ENCODE assay signal across 11 mouse cellular contexts in genomic region chr2:101649114-101649671, GRCm38 (mm10). TPM values are rescaled to one million over a fixed set of nuclear protein-coding genes. Genes with fewer than 3 reads are reported as not detected.
A peak's percentile ranks its signal among the peaks of the same experiment; 100 is the strongest.
DNase-seq lines count a peak whose midpoint lies in the region; ATAC-seq and TF ChIP-seq lines count a peak whose summit lies in the region.
"Had no signal": no experiment of that assay in that cellular context is flagged by ENCODE, and none has a peak within 500 bp of the region (broad histone marks: within the 10 kb centered on the region; RNA-seq: fewer than 3 reads in every experiment).

Rag1 (minus strand) TSS chr2:101649501.
B230118H07Rik (minus strand) TSS chr2:101649532.

- H3K27ac ChIP-seq in MEL (ENCODE audit: control insufficient read depth, low read depth, low read length): no peak within 1 kb of the TSS
- peak within 1 kb of the TSS; percentile 59 for H3K27ac ChIP-seq in limb, embryonic 14.5 days (replicated peaks; ENCODE audit: low read depth, low read length)
- H3K27ac ChIP-seq in stomach, postnatal 0 days (replicated peaks): no peak within 1 kb of the TSS
- H3K27ac ChIP-seq: intestine, embryonic 15.5 days; liver, embryonic 14.5 days had no signal

- no peak for TF ChIP-seq RAD21 in MEL (IDR thresholded peaks at IDR 0.05; ENCODE audit: low read depth, low read length)

- no peak within 1 kb of the TSS for H3K4me3 ChIP-seq in MEL (ENCODE audit: control insufficient read depth in 1 of 2, insufficient read depth in 1 of 2, low read depth in 2 of 2, low read length in 2 of 2)
- no peak within 1 kb of the TSS; the same call in 1 of the 2 replicates for H3K4me3 ChIP-seq in limb, embryonic 14.5 days (replicated peaks; ENCODE audit: low read length)
- H3K4me3 ChIP-seq in stomach, postnatal 0 days (ENCODE audit: low read depth, low read length): no peak within 1 kb of the TSS
- H3K4me3 ChIP-seq: intestine, embryonic 15.5 days had no signal

- H3K4me1 ChIP-seq in MEL (ENCODE audit: control insufficient read depth in 1 of 2, insufficient read depth in 2 of 2, low read length in 2 of 2): peaks cover 0 to 4% of the 10 kb centered on the region in 2 experiments; a peak in 1 of 4 replicates
- H3K4me1 ChIP-seq in limb, embryonic 14.5 days (ENCODE audit: control insufficient read depth, insufficient read depth, low read length): peaks cover 7% of the 10 kb centered on the region; the same call in 1 of the 2 replicates
- H3K4me1 ChIP-seq in stomach, postnatal 0 days (replicated peaks; ENCODE audit: control insufficient read depth, insufficient read depth): no peaks in the 10 kb centered on the region
- H3K4me1 ChIP-seq: intestine, embryonic 15.5 days had no signal

- no peak for TF ChIP-seq POLR2A in MEL (IDR thresholded peaks at IDR 0.05; ENCODE audit: control insufficient read depth in 1 of 2, insufficient read depth in 1 of 2, low read depth in 1 of 2, low read length in 2 of 2, poor library complexity in 1 of 2)
- no peak for TF ChIP-seq POLR2A in limb, embryonic 14.5 days (IDR thresholded peaks at IDR 0.05; ENCODE audit: borderline replicate concordance, extremely low read depth, insufficient read depth, insufficient read length)

- H3K4me2 ChIP-seq in limb, embryonic 14.5 days (replicated peaks; ENCODE audit: low read depth, low read length, severe bottlenecking): no peak within 1 kb of the TSS
- no peak within 1 kb of the TSS for H3K4me2 ChIP-seq in stomach, postnatal 0 days (replicated peaks; ENCODE audit: low read depth)
- H3K4me2 ChIP-seq: intestine, embryonic 15.5 days had no signal

- TF ChIP-seq EP300 in MEL (IDR thresholded peaks at IDR 0.05; ENCODE audit: low read depth in 1 of 2, low read length in 2 of 2): no peak
- TF ChIP-seq EP300 in stomach, postnatal 0 days (optimal IDR thresholded peaks at IDR 0.05): no peak

- WGBS in limb, embryonic 14.5 days: 23% methylated on average over 8 of the region's 8 CpGs
- WGBS in stomach, postnatal 0 days: 36% methylated on average over 8 of the region's 8 CpGs

- no peaks in the 10 kb centered on the region for H3K9me3 ChIP-seq in MEL (replicated peaks; ENCODE audit: insufficient read depth, low read length)
- no peaks in the 10 kb centered on the region for H3K9me3 ChIP-seq in limb, embryonic 14.5 days (ENCODE audit: control insufficient read depth, low read length)
- H3K9me3 ChIP-seq in stomach, postnatal 0 days (ENCODE audit: control insufficient read depth, low read length): no peaks in the 10 kb centered on the region
- H3K9me3 ChIP-seq: intestine, embryonic 15.5 days had no signal

- TF ChIP-seq CTCF in MEL (IDR thresholded peaks at IDR 0.05 in 2 of 3, conservative IDR thresholded peaks at IDR 0.05 in 1 of 3; ENCODE audit: control insufficient read depth in 1 of 3, insufficient read depth in 1 of 3, low read depth in 2 of 3, low read length in 3 of 3, poor library complexity in 1 of 3, severe bottlenecking in 1 of 3): no peak
- no peak for TF ChIP-seq CTCF in stomach, postnatal 0 days (IDR thresholded peaks at IDR 0.05; ENCODE audit: low read depth)

- H3K36me3 ChIP-seq in MEL (ENCODE audit: control insufficient read depth in 1 of 2, insufficient read depth in 2 of 2, low read length in 2 of 2): 0 out of 4 replicates have a peak, but pooled peaks cover 0 to 2% of the 10 kb centered on the region in 2 experiments
- no peaks in the 10 kb centered on the region for H3K36me3 ChIP-seq in limb, embryonic 14.5 days (ENCODE audit: control insufficient read depth, insufficient read depth, low read length)
- H3K36me3 ChIP-seq in stomach, postnatal 0 days (ENCODE audit: control insufficient read depth, insufficient read depth, low read length): no peaks in the 10 kb centered on the region
- H3K36me3 ChIP-seq: intestine, embryonic 15.5 days had no signal

- H3K27me3 ChIP-seq in MEL (ENCODE audit: control insufficient read depth in 1 of 2, insufficient read depth in 2 of 2, low read length in 2 of 2): peaks cover 1% of the 10 kb centered on the region in 2 experiments; a peak in 2 of 4 replicates
- no peaks in the 10 kb centered on the region for H3K27me3 ChIP-seq in limb, embryonic 14.5 days (ENCODE audit: control insufficient read depth, insufficient read depth, low read length)
- H3K27me3 ChIP-seq in stomach, postnatal 0 days (ENCODE audit: control insufficient read depth, insufficient read depth, low read length): no peaks in the 10 kb centered on the region
- H3K27me3 ChIP-seq: intestine, embryonic 15.5 days had no signal

- no peaks in the 10 kb centered on the region for H3K79me2 ChIP-seq in MEL (ENCODE audit: control insufficient read depth, insufficient read depth, low read length, poor library complexity)

- no peak within 1 kb of the TSS for H3K9ac ChIP-seq in MEL (ENCODE audit: control insufficient read depth, low read depth, low read length, poor library complexity, severe bottlenecking)
- H3K9ac ChIP-seq in limb, embryonic 14.5 days (ENCODE audit: low read depth, low read length, severe bottlenecking): 0 out of 2 replicates have a peak within 1 kb of the TSS, but pooled peaks have one; percentile 21
- H3K9ac ChIP-seq in stomach, postnatal 0 days (ENCODE audit: low read length): no peak within 1 kb of the TSS
- H3K9ac ChIP-seq: intestine, embryonic 15.5 days; liver, embryonic 14.5 days had no signal

- ATAC-seq in limb, embryonic 14.5 days (ENCODE audit: low FRiP score, low read depth): peak; percentile 28
- ATAC-seq in stomach, postnatal 0 days (ENCODE audit: low FRiP score, low TSS enrichment): no peak
- ATAC-seq: CD4-positive, CD25-positive, alpha-beta regulatory T cell, adult 4 months; intestine, embryonic 15.5 days had no signal

- peak; percentile 13 for DNase-seq in gastrocnemius, postnatal 25 days
- DNase-seq in gastrocnemius, postnatal 4 days (ENCODE audit: low spot score in 2 of 2): no peak
- DNase-seq in MEL (ENCODE audit: low read depth, low spot score): peak; percentile 12
- DNase-seq in cerebellum, postnatal 14 days: peak; percentile 69 to 84
- no peak for DNase-seq in limb, embryonic 14.5 days (ENCODE audit: low spot score)
- DNase-seq in gastrocnemius, adult 8-10 months (ENCODE audit: low spot score in 2 of 2): no peak
- no peak for DNase-seq in stomach, postnatal 0 days (ENCODE audit: low spot score)
- no peak for DNase-seq in left cerebral cortex, adult 8-10 months (ENCODE audit: low spot score in 2 of 2)

TF ChIP-seq in MEL, 35 proteins besides CTCF, POLR2A, EP300 and RAD21:
- TF ChIP-seq TBP (IDR thresholded peaks at IDR 0.05; ENCODE audit: low read depth, low read length): no peak
- no peak for TF ChIP-seq MAFK (IDR thresholded peaks at IDR 0.05; ENCODE audit: borderline replicate concordance, low read depth, low read length)
- TF ChIP-seq MEF2A (IDR thresholded peaks at IDR 0.05; ENCODE audit: extremely low read depth, insufficient replicate concordance, low read depth, low read length, poor library complexity, severe bottlenecking): no peak
- no peak for TF ChIP-seq TAL1 (IDR thresholded peaks at IDR 0.05; ENCODE audit: low read length)
- TF ChIP-seq CHD2 (IDR thresholded peaks at IDR 0.05; ENCODE audit: low read length): no peak
- TF ChIP-seq ZKSCAN1 (IDR thresholded peaks at IDR 0.05; ENCODE audit: low read depth, low read length): no peak
- TF ChIP-seq ETS1 (IDR thresholded peaks at IDR 0.05; ENCODE audit: low read depth, low read length): no peak
- no peak for TF ChIP-seq KAT2A (conservative IDR thresholded peaks at IDR 0.05; ENCODE audit: low read depth, low read length)
- TF ChIP-seq USF2 (IDR thresholded peaks at IDR 0.05; ENCODE audit: borderline replicate concordance in 1 of 2, insufficient read depth in 1 of 2, low read depth in 1 of 2, low read length in 2 of 2): no peak
- no peak for TF ChIP-seq POLR2AphosphoS2 (IDR thresholded peaks at IDR 0.05; ENCODE audit: low read length)
- no peak for TF ChIP-seq ZMIZ1 (IDR thresholded peaks at IDR 0.05; ENCODE audit: low read depth, low read length)

RNA-seq across cellular contexts. Expression of gene Rag1, which starts in this region (rescaled TPM):
- under 1 TPM in 1 of 2 experiments, not detected in 1; 0.35 TPM for total RNA-seq in gastrocnemius, postnatal 25 days (2021)
- total RNA-seq in gastrocnemius, postnatal 4 days (2021): under 1 TPM; 0.21 to 0.81 TPM
- total RNA-seq in MEL (2012; rRNA removed): under 0.01 TPM in 1 of 2 replicates, not detected in the other
- polyA plus RNA-seq in MEL (2012; ENCODE audit: insufficient read depth in 1 of 2, insufficient read length in 2 of 2, low read depth in 1 of 2, low replicate concordance in 2 of 2, missing spikeins in 1 of 2): not detected
- polyA plus RNA-seq in limb, embryonic 14.5 days (2012; rRNA removed): 0.14 and 0.20 TPM in 2 replicates
- 0.15 and 0.29 TPM in 2 replicates for polyA plus RNA-seq in limb, embryonic 14.5 days (2014; fragmentation: Nextera tagmentation; extraction: Ambion mirVana)
- not detected for total RNA-seq in gastrocnemius, adult 8-10 months (2022)
- 0.01 TPM in 2 replicates for polyA plus RNA-seq in stomach, postnatal 0 days (2015; fragmentation: Nextera tagmentation; extraction: Ambion mirVana)
- total RNA-seq in left cerebral cortex, adult 8-10 months (2022): under 1 TPM; 0.07 to 0.42 (median 0.21) TPM
- polyA plus RNA-seq: CD4-positive, CD25-positive, alpha-beta regulatory T cell, adult 4 months had no signal

RNA-seq across cellular contexts. Expression of gene B230118H07Rik, which starts in this region (rescaled TPM):
- 10 to 100 TPM; 69.9 to 72.1 TPM for total RNA-seq in gastrocnemius, postnatal 25 days (2021)
- 10 to 100 TPM; 36.9 to 45.5 TPM for total RNA-seq in gastrocnemius, postnatal 4 days (2021)
- 30.6 and 31.2 TPM in 2 replicates for total RNA-seq in MEL (2012; rRNA removed)
- 10 to 100 TPM in 1 of 2 experiments, not detected in 1; 22.4 TPM for polyA plus RNA-seq in MEL (2012; ENCODE audit: insufficient read depth in 1 of 2, insufficient read length in 2 of 2, low read depth in 1 of 2, low replicate concordance in 2 of 2, missing spikeins in 1 of 2)
- 14.4 and 22.2 TPM in 2 replicates for polyA plus RNA-seq in limb, embryonic 14.5 days (2012; rRNA removed)
- 47.3 and 56.2 TPM in 2 replicates for polyA plus RNA-seq in limb, embryonic 14.5 days (2014; fragmentation: Nextera tagmentation; extraction: Ambion mirVana)
- 100 to 1,000 TPM in 2 of 4 experiments, 10 to 100 TPM in 2; 80.6 to 111 (median 96.6) TPM for total RNA-seq in gastrocnemius, adult 8-10 months (2022)
- 36.5 and 40.3 TPM in 2 replicates for polyA plus RNA-seq in stomach, postnatal 0 days (2015; fragmentation: Nextera tagmentation; extraction: Ambion mirVana)
- total RNA-seq in left cerebral cortex, adult 8-10 months (2022): 10 to 100 TPM; 26.9 to 41.0 (median 28.7) TPM

Comparison
In these comparisons a context has a peak if more than half of its experiments do, and no peak if none do; other contexts are left out.
1. DNase-seq: peak in gastrocnemius, postnatal 25 days (single experiment), MEL (single experiment) and cerebellum, postnatal 14 days (2 of 2); none in gastrocnemius, postnatal 4 days (0 of 2), limb, embryonic 14.5 days (single experiment), gastrocnemius, adult 8-10 months (0 of 2), stomach, postnatal 0 days (single experiment) and left cerebral cortex, adult 8-10 months (0 of 2).